Mouse (Mus musculus) embryonic facial prominence, embryonic 11.5 days (tissue): Measurements from ENCODE around the gene Zfp385b. TPM values are rescaled to one million over a fixed set of nuclear protein-coding genes. Genes with fewer than 3 reads are reported as not detected.

Experiments
- ATAC-seq: fragments of 200-750 bp; cut with Nextera tagmentation; replicated peaks from 2 replicates; pipeline ENCODE4 v1.8.0; 2017; ENCODE audit warnings: low read depth; ENCODE audit not compliant: insufficient number of reproducible peaks, low FRiP score, low TSS enrichment
- DNase-seq: peaks from one replicate; pipeline ENCODE4 v3.0.0-alpha.2; 2015; ENCODE audit warnings: low spot score
- H3K27ac ChIP-seq: fragments of 300-500 bp; sonication (generic); replicated peaks from 2 replicates; pipeline ENCODE4 v1.5.1; 2014; ENCODE audit warnings: mild to moderate bottlenecking, low read depth, low read length, control low read depth
- H3K27me3 ChIP-seq: fragments of 300-500 bp; sonication (generic); 2 replicates; pipeline ENCODE4 v1.6.1; 2014; ENCODE audit warnings: mild to moderate bottlenecking, low read length, moderate library complexity, mixed read lengths; ENCODE audit not compliant: control insufficient read depth, insufficient read depth
- H3K36me3 ChIP-seq: fragments of 300-500 bp; sonication (generic); replicated peaks from 2 replicates; pipeline ENCODE4 v1.6.1; 2014; ENCODE audit warnings: low read depth, mild to moderate bottlenecking, low read length, moderate library complexity, mixed read lengths; ENCODE audit not compliant: control insufficient read depth, insufficient read depth
- H3K4me1 ChIP-seq: fragments of 300-500 bp; sonication (generic); 2 replicates; pipeline ENCODE4 v1.6.1; 2014; ENCODE audit warnings: low read length, mixed read lengths; ENCODE audit not compliant: control insufficient read depth, insufficient read depth
- H3K4me2 ChIP-seq: fragments of 300-500 bp; sonication (generic); 2 replicates; pipeline ENCODE4 v1.6.1; 2014; ENCODE audit warnings: low read depth, mild to moderate bottlenecking, control low read depth, low read length, moderate library complexity
- H3K4me3 ChIP-seq: fragments of 300-500 bp; sonication (generic); 2 replicates; pipeline ENCODE4 v1.5.1; 2014; ENCODE audit warnings: low read depth, low read length, control low read depth
- H3K9ac ChIP-seq: fragments of 300-500 bp; sonication (generic); replicated peaks from 2 replicates; pipeline ENCODE4 v1.6.1; 2014; ENCODE audit warnings: mild to moderate bottlenecking, control low read depth, low read length
- H3K9me3 ChIP-seq: fragments of 300-500 bp; sonication (generic); replicated peaks from 2 replicates; pipeline ENCODE4 v1.6.1; 2016; ENCODE audit warnings: mild to moderate bottlenecking, low read length, inconsistent platforms, mixed read lengths; ENCODE audit not compliant: control insufficient read depth
- WGBS: fragments of 180-500 bp; shearing (Covaris S2); extraction: QIAGEN DNeasy Blood & Tissue Kit; methylation state at CpG from one replicate; pipeline ENCODE4 v1.1.7; 2014; 5-methylcytosine and 5-hydroxymethylcytosine counted together
- polyA plus RNA-seq: library from polyadenylated mRNA; unstranded; fragments of >200 nt; fragmentation: Nextera tagmentation; extraction: Ambion mirVana; gene quantifications from 2 replicates; pipeline ENCODE4 v1.2.1, GENCODE M21; 2014

The Zfp385b gene
- polyA plus RNA-seq, 1 experiment from 2014 or later = 1.7 TPM

- no peaks in the 10 kb centered on the region for H3K4me1 ChIP-seq
- no peaks in the 10 kb centered on the region for H3K27me3 ChIP-seq
- no peak for ATAC-seq
- H3K4me3 ChIP-seq = no peak overlapping the region
- 77% methylated on average over 1 of the region's 1 CpGs for WGBS
- H3K9ac ChIP-seq = no peak overlapping the region
- H3K9me3 ChIP-seq = no peaks in the 10 kb centered on the region
- no peaks in the 10 kb centered on the region for H3K36me3 ChIP-seq
- DNase-seq = no peak
- no peak overlapping the region for H3K27ac ChIP-seq
- H3K4me2 ChIP-seq = no peak overlapping the region
Measured at GRCm38 (mm10) chr2:77576571-77576970, 242.9 kb downstream of the Zfp385b start.

GRCm38 (mm10) chr2:77567528-77568435 is 251.7 kb downstream of the Zfp385b start:
- Histone ChIP-seq H3K9ac (no peak overlapping the region), H3K4me3 (no peak overlapping the region), H3K4me1 (no peaks in the 10 kb centered on the region), H3K27ac (no peak overlapping the region), H3K36me3 (no peaks in the 10 kb centered on the region), H3K9me3 (no peaks in the 10 kb centered on the region), H3K27me3 (no peaks in the 10 kb centered on the region), H3K4me2 (no peak overlapping the region)
- ATAC-seq (no peak), DNase-seq (no peak)
- WGBS = 79% methylated on average over 15 of the region's 15 CpGs

- H3K36me3 ChIP-seq = no peaks in the 10 kb centered on the region
- no peaks in the 10 kb centered on the region for H3K9me3 ChIP-seq
- 64% methylated on average over 1 of the region's 1 CpGs for WGBS
- DNase-seq (no peak), ATAC-seq (no peak)
- no peaks in the 10 kb centered on the region for H3K27me3 ChIP-seq
- H3K27ac ChIP-seq = no peak overlapping the region
- H3K4me3 ChIP-seq = no peak overlapping the region
- H3K4me1 ChIP-seq = no peaks in the 10 kb centered on the region
- no peak overlapping the region for H3K4me2 ChIP-seq
- H3K9ac ChIP-seq = no peak overlapping the region
Measured at GRCm38 (mm10) chr2:77563706-77564105, 255.7 kb downstream of the Zfp385b start.

GRCm38 (mm10) chr2:77561941-77562340 is 257.5 kb downstream of the Zfp385b start:
- H3K27me3 ChIP-seq = no peaks in the 10 kb centered on the region
- no peak overlapping the region for H3K4me3 ChIP-seq
- H3K4me1 ChIP-seq = no peaks in the 10 kb centered on the region
- H3K27ac ChIP-seq = no peak overlapping the region
- no peaks in the 10 kb centered on the region for H3K36me3 ChIP-seq
- no peak overlapping the region for H3K9ac ChIP-seq
- ATAC-seq = no peak
- WGBS = 93% methylated on average over 5 of the region's 5 CpGs
- H3K9me3 ChIP-seq = no peaks in the 10 kb centered on the region
- no peak overlapping the region for H3K4me2 ChIP-seq
- no peak for DNase-seq

GRCm38 (mm10) chr2:77556938-77557337 is 262.5 kb downstream of the Zfp385b start:
- WGBS = 90% methylated on average over 4 of the region's 4 CpGs
- Histone ChIP-seq H3K9me3 (no peaks in the 10 kb centered on the region), H3K4me2 (no peak overlapping the region), H3K4me3 (no peak overlapping the region), H3K36me3 (no peaks in the 10 kb centered on the region), H3K27me3 (no peaks in the 10 kb centered on the region), H3K9ac (no peak overlapping the region), H3K27ac (no peak overlapping the region), H3K4me1 (no peaks in the 10 kb centered on the region)
- no peak for DNase-seq
- no peak for ATAC-seq

GRCm38 (mm10) chr2:77555980-77556379 is 263.5 kb downstream of the Zfp385b start:
- no peaks in the 10 kb centered on the region for H3K27me3 ChIP-seq
- H3K9me3 ChIP-seq = no peaks in the 10 kb centered on the region
- DNase-seq (no peak), ATAC-seq (no peak)
- H3K4me2 ChIP-seq = no peak overlapping the region
- H3K4me3 ChIP-seq = no peak overlapping the region
- H3K36me3 ChIP-seq = no peaks in the 10 kb centered on the region
- no peak overlapping the region for H3K27ac ChIP-seq
- WGBS = 75% methylated on average over 7 of the region's 7 CpGs
- no peaks in the 10 kb centered on the region for H3K4me1 ChIP-seq
- H3K9ac ChIP-seq = no peak overlapping the region

GRCm38 (mm10) chr2:77552675-77553074 is 266.8 kb downstream of the Zfp385b start:
- Histone ChIP-seq H3K9ac (no peak overlapping the region), H3K36me3 (no peaks in the 10 kb centered on the region), H3K27ac (no peak overlapping the region), H3K4me2 (no peak overlapping the region), H3K9me3 (no peaks in the 10 kb centered on the region), H3K4me3 (no peak overlapping the region), H3K4me1 (no peaks in the 10 kb centered on the region), H3K27me3 (no peaks in the 10 kb centered on the region)
- DNase-seq = no peak
- no peak for ATAC-seq
- 49% methylated on average over 8 of the region's 8 CpGs for WGBS

- no peak overlapping the region for H3K9ac ChIP-seq
- no peaks in the 10 kb centered on the region for H3K36me3 ChIP-seq
- H3K9me3 ChIP-seq = no peaks in the 10 kb centered on the region
- no peak for DNase-seq
- no peak for ATAC-seq
- no peak overlapping the region for H3K27ac ChIP-seq
- 35% methylated on average over 1 of the region's 1 CpGs for WGBS
- no peak overlapping the region for H3K4me2 ChIP-seq
- no peaks in the 10 kb centered on the region for H3K4me1 ChIP-seq
- no peaks in the 10 kb centered on the region for H3K27me3 ChIP-seq
- H3K4me3 ChIP-seq = no peak overlapping the region
Measured at GRCm38 (mm10) chr2:77543388-77543787, 276.1 kb downstream of the Zfp385b start.
